Mouse (Mus musculus) heart, embryonic 14.5 days (tissue): ENCODE data around the gene Otud7a. TPM values are rescaled to one million over a fixed set of nuclear protein-coding genes. Genes with fewer than 3 reads are reported as not detected.

Source experiments
- ATAC-seq: fragments of 200-750 bp; cut with Nextera tagmentation; 2 replicates; pipeline ENCODE4 v1.8.0; 2017; ENCODE audit warnings: low read depth, moderate TSS enrichment; ENCODE audit not compliant: insufficient number of reproducible peaks, insufficient read depth, low FRiP score
- H3K27ac ChIP-seq, 2 experiments: fragments of 200-500 bp in 1 of 2; fragments of 300-500 bp in 1 of 2; sonication (generic) in 1 of 2; replicated peaks in 1 of 2; 2 replicates each; pipeline ENCODE4 v1.5.1; 2012 to 2014; ENCODE audit warnings: low read depth in 2 of 2, low read length in 2 of 2, control low read depth in 1 of 2, mild to moderate bottlenecking in 1 of 2, mixed read lengths in 1 of 2; ENCODE audit not compliant: control insufficient read depth in 1 of 2, insufficient read depth in 1 of 2
- H3K27me3 ChIP-seq: fragments of 300-500 bp; sonication (generic); 2 replicates; pipeline ENCODE4 v1.6.1; 2014; ENCODE audit warnings: mild to moderate bottlenecking, low read length, control low read depth; ENCODE audit not compliant: control insufficient read depth, insufficient read depth
- H3K36me3 ChIP-seq: fragments of 300-500 bp; sonication (generic); 2 replicates; pipeline ENCODE4 v1.6.1; 2014; ENCODE audit warnings: mild to moderate bottlenecking, control low read depth, low read length, mixed read lengths; ENCODE audit not compliant: control insufficient read depth, insufficient read depth
- H3K4me1 ChIP-seq, 2 experiments: fragments of 200-500 bp in 1 of 2; fragments of 300-500 bp in 1 of 2; sonication (generic) in 1 of 2; 2 replicates each; pipeline ENCODE4 v1.6.1; 2012 to 2014; ENCODE audit warnings: low read length in 2 of 2, control low read depth in 1 of 2, mixed read lengths in 1 of 2; ENCODE audit not compliant: control insufficient read depth in 2 of 2, insufficient read depth in 2 of 2
- H3K4me2 ChIP-seq: fragments of 300-500 bp; sonication (generic); 2 replicates; pipeline ENCODE4 v1.6.1; 2014; ENCODE audit warnings: mild to moderate bottlenecking, low read length
- H3K4me3 ChIP-seq, 2 experiments: fragments of 200-500 bp in 1 of 2; fragments of 300-500 bp in 1 of 2; sonication (generic) in 1 of 2; 2 replicates each; pipeline ENCODE4 v1.5.1; 2012 to 2014; ENCODE audit warnings: low read length in 2 of 2, mild to moderate bottlenecking in 2 of 2, control low read depth in 1 of 2, low read depth in 1 of 2, moderate library complexity in 1 of 2; ENCODE audit not compliant: control insufficient read depth in 1 of 2, insufficient read depth in 1 of 2
- H3K9ac ChIP-seq: fragments of 300-500 bp; sonication (generic); 2 replicates; pipeline ENCODE4 v1.6.1; 2014; ENCODE audit warnings: mild to moderate bottlenecking, low read length
- H3K9me3 ChIP-seq: fragments of 300-500 bp; sonication (generic); 2 replicates; pipeline ENCODE4 v1.6.1; 2016; ENCODE audit warnings: low read length, control low read depth; ENCODE audit not compliant: control insufficient read depth
- WGBS: fragments of 180-500 bp; shearing (Covaris S2); extraction: QIAGEN DNeasy Blood & Tissue Kit; methylation state at CpG from one replicate; pipeline ENCODE4 v1.1.7; 2014; 5-methylcytosine and 5-hydroxymethylcytosine counted together
- polyA plus RNA-seq: library from polyadenylated mRNA; unstranded; fragments of >200 nt; fragmentation: Nextera tagmentation; extraction: Ambion mirVana; gene quantifications from 2 replicates; pipeline ENCODE4 v1.2.1, GENCODE M21; 2014

The Otud7a gene
- polyA plus RNA-seq, 1 experiment from 2014 or later, result 0.22 TPM

GRCm38 (mm10) chr7:63617018-63617417 is 172.5 kb downstream of the Otud7a start:
- no peaks in the 10 kb centered on the region for H3K36me3 ChIP-seq
- H3K4me3 ChIP-seq, result no peak overlapping the region
- ATAC-seq, result no peak
- H3K27me3 ChIP-seq, result no peaks in the 10 kb centered on the region
- H3K27ac ChIP-seq, result no peak overlapping the region
- H3K4me2 ChIP-seq, result no peak overlapping the region
- no peak overlapping the region for H3K9ac ChIP-seq
- H3K9me3 ChIP-seq, result no peaks in the 10 kb centered on the region
- WGBS, result 72% methylated on average over 3 of the region's 3 CpGs
- H3K4me1 ChIP-seq, result no peaks in the 10 kb centered on the region

- no peak overlapping the region for H3K9ac ChIP-seq
- 80% methylated on average over 5 of the region's 5 CpGs for WGBS
- no peaks in the 10 kb centered on the region for H3K27me3 ChIP-seq
- H3K36me3 ChIP-seq, result no peaks in the 10 kb centered on the region
- H3K4me1 ChIP-seq, result no peaks in the 10 kb centered on the region
- H3K4me3 ChIP-seq, result no peak overlapping the region
- no peaks in the 10 kb centered on the region for H3K9me3 ChIP-seq
- no peak overlapping the region for H3K27ac ChIP-seq
- no peak overlapping the region for H3K4me2 ChIP-seq
- ATAC-seq, result no peak
Observed at GRCm38 (mm10) chr7:63620776-63621340, 176.3 kb downstream of the Otud7a start.

DNA sequence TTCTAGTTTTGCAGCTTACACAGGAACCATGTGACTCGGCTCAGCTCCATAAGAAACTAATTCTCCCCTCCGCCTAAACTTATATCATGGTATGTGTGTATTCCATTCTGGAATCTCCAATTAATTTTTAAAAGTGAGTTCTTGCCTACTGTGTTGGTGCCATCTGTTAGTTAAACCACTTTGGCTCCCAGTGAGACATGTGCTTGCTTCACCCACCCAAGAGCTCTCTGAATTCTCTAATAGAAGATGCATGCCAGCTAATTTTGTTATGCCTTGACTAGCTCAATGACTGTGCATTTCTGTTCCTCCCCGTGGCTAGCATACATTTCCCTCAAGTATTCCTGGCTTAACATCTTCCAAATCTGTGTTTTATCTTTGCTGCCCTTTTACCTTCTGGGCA is 193.1 kb downstream of the Otud7a start:
- no peaks in the 10 kb centered on the region for H3K9me3 ChIP-seq
- H3K4me2 ChIP-seq, result no peak overlapping the region
- no peaks in the 10 kb centered on the region for H3K4me1 ChIP-seq
- no peak overlapping the region for H3K27ac ChIP-seq
- H3K36me3 ChIP-seq, result no peaks in the 10 kb centered on the region
- no peak for ATAC-seq
- no peaks in the 10 kb centered on the region for H3K27me3 ChIP-seq
- 72% methylated on average over 3 of the region's 3 CpGs for WGBS
- H3K9ac ChIP-seq, result no peak overlapping the region
- no peak overlapping the region for H3K4me3 ChIP-seq

DNA sequence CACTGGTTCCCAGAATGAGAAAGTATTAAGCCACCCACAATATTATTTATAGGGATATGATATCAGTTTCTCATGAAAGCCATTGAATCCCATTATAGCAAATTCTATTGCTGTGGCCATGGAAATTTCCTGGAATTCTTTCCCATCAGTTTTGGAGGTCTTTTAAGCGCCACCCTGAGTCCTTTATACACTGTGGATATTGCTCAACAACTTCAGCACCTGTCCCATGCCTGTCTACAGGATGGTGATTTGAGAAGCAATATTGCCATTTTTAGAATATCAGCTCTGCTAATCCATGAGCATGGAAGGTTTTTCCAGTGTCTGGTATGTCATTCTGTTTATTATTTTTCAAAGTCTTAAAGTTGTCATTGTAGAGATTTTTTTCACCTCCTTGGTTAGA is 199.5 kb downstream of the Otud7a start:
- H3K36me3 ChIP-seq, result no peaks in the 10 kb centered on the region
- no peaks in the 10 kb centered on the region for H3K27me3 ChIP-seq
- WGBS, result 66% methylated on average over 1 of the region's 1 CpGs
- no peak overlapping the region for H3K4me2 ChIP-seq
- no peak overlapping the region for H3K27ac ChIP-seq
- no peak overlapping the region for H3K9ac ChIP-seq
- no peaks in the 10 kb centered on the region for H3K9me3 ChIP-seq
- H3K4me1 ChIP-seq, result no peaks in the 10 kb centered on the region
- no peak overlapping the region for H3K4me3 ChIP-seq
- ATAC-seq, result no peak

- Histone ChIP-seq H3K4me3 (no peak overlapping the region), H3K27me3 (no peaks in the 10 kb centered on the region), H3K9ac (no peak overlapping the region), H3K36me3 (no peaks in the 10 kb centered on the region), H3K27ac (no peak overlapping the region), H3K4me2 (no peak overlapping the region), H3K4me1 (no peaks in the 10 kb centered on the region), H3K9me3 (no peaks in the 10 kb centered on the region)
- ATAC-seq, result no peak
- 67% methylated on average over 1 of the region's 1 CpGs for WGBS
Observed at GRCm38 (mm10) chr7:63647136-63647535, 202.6 kb downstream of the Otud7a start.

DNA sequence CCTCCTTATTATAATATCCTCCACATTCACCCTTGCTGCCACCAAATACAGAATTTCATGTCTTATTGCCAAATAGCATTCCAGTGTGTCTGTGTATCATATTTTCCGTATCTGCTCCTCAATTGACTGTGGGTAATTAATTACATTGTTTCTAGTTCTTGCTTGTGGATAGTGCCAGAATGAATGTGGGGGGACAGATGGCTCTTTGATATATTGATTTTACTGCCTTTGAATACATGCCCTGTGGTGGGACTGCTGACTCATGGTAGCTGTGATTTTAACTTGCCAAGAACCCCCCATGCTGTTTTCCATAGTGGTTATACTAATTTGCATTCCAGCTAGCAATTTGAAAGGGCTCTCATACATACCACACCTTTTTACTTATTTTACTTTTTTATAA is 215.7 kb downstream of the Otud7a start:
- H3K36me3 ChIP-seq, result no peaks in the 10 kb centered on the region
- no peak overlapping the region for H3K4me3 ChIP-seq
- no peaks in the 10 kb centered on the region for H3K9me3 ChIP-seq
- WGBS, result 89% methylated on average over 1 of the region's 1 CpGs
- no peak overlapping the region for H3K4me2 ChIP-seq
- H3K4me1 ChIP-seq, result no peaks in the 10 kb centered on the region
- no peak for ATAC-seq
- no peak overlapping the region for H3K27ac ChIP-seq
- H3K27me3 ChIP-seq, result no peaks in the 10 kb centered on the region
- H3K9ac ChIP-seq, result no peak overlapping the region

DNA sequence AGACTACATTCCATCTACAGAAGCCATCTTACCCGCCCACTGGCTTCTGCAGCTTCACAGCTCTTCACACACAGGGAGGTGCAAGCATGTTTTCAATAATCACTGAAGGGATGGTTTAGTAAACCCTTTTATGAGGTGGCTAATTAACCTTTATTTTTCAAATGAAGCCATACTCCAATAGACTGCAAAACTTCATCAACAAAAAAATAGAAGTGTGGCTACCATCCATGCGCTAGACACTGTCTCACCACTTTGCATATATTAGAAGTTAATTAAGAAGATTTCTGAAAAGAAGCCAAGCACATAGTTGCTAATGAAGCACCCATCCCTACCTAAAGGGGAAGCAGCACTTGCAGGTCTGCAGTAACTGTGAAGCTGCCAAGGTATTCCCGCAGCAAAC is 218.2 kb downstream of the Otud7a start:
- H3K9ac ChIP-seq, result no peak overlapping the region
- no peaks in the 10 kb centered on the region for H3K4me1 ChIP-seq
- no peak overlapping the region for H3K4me3 ChIP-seq
- H3K4me2 ChIP-seq, result no peak overlapping the region
- 80% methylated on average over 3 of the region's 3 CpGs for WGBS
- H3K27ac ChIP-seq, result no peak overlapping the region
- H3K9me3 ChIP-seq, result no peaks in the 10 kb centered on the region
- no peaks in the 10 kb centered on the region for H3K27me3 ChIP-seq
- no peaks in the 10 kb centered on the region for H3K36me3 ChIP-seq
- ATAC-seq, result no peak

GRCm38 (mm10) chr7:63665496-63665895 is 220.9 kb downstream of the Otud7a start:
- H3K27ac ChIP-seq, result no peak overlapping the region
- H3K4me2 ChIP-seq, result no peak overlapping the region
- no peak overlapping the region for H3K4me3 ChIP-seq
- H3K36me3 ChIP-seq, result no peaks in the 10 kb centered on the region
- ATAC-seq, result no peak
- no peaks in the 10 kb centered on the region for H3K9me3 ChIP-seq
- H3K27me3 ChIP-seq, result no peaks in the 10 kb centered on the region
- no peak overlapping the region for H3K9ac ChIP-seq
- WGBS, result 82% methylated on average over 3 of the region's 3 CpGs
- no peaks in the 10 kb centered on the region for H3K4me1 ChIP-seq
